Mouse (Mus musculus): ENCODE results near the gene Idh3g.

Idh3g gene

DNA sequence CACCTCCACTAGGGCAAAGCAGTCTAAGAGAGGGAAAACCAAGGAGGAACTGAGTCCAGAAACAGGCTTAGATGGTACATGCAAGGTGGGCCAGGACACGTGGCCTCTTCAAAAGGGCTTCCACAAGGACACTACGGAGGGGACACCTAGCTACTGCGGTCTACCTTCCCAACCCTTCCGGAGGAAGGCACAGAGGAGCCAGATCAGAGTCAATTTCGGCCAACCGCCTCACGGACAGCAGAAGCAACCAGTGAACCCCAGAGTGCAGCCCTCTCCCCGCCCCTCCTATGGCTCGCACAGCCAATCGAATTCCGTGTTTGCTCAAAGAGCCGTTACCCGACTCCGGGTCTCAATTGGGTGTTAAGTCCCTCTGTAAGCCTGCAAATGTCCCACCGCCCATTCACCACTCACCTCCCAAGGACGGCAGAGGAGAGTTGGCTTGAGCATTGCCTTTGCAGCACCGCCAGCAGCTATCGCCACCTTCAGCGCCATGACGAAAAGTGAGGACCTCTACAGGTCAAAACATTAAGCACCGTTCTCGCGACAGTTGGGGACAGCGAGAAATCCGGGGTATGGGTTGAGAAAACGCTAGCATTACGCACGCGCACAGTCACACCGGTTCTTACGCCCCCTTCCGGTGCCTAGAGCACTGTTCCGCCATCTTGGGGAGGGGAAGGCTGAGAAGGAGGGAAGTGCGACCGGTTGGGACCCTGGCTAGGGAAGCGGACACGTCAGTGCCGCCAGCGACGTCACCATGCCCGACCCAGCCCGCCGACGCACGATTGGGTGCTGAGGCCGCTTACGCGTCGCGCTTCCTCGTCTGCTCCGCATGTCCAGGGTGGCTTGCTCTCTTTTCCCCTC, at the start of gene Idh3g, which contains the start of gene Ssr4:
TSS of gene Idh3g (minus strand) at position 534 of the 861 bp plus-strand sequence.
TSS of gene Ssr4 (plus strand) at position 665 of the 861 bp plus-strand sequence.
- peak; percentile 96 for DNase-seq

DNA sequence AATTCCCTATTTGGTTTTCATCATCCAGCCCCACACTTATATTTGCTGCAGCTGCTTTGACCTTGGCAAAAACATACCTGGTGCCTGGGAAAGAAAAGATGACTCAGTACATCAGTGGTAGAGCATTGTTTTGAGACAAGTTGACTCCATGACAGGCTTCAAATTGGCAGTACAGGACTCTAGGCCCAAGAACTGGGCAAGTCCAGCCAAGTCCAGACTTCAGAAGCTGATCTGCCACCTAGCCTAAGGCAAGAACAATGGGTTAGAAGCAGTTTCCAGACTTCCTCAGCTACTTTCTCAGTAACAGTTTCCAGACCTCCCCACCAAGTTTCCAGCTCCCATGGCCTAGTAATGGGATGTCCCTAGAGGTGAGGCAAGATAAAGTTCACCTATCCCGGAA, 49.0 kb upstream of the Idh3g start:
- DNase-seq = no peak

- peak; percentile 63 for DNase-seq
These were observed 37.8 kb upstream of the Idh3g start, which contains the start of gene Pdzd4 for GRCm38 (mm10) chrX:73824185-73825151. Gene Pdzd4 (minus strand): TSS chrX:73824969.

DNA sequence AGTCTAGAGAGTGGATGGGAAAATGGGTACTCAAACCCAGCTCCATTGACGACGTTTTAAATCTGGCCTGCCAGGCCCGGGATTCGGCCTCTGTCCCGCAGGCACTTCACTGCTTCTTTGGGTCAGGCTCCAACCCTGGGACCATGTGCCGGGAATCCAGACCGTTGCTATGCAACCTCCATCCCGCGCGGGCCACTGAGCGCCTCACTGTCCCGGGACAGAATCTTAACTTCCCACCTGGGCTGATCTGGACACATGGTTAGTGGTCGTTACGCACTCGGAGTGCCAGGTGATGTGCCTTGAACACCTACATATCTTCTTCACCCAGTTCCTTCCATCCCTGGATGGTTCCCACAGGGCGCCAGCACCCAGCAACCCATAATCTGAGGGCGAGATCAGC, 37.0 kb upstream of the Idh3g start:
- DNase-seq = no peak

DNA sequence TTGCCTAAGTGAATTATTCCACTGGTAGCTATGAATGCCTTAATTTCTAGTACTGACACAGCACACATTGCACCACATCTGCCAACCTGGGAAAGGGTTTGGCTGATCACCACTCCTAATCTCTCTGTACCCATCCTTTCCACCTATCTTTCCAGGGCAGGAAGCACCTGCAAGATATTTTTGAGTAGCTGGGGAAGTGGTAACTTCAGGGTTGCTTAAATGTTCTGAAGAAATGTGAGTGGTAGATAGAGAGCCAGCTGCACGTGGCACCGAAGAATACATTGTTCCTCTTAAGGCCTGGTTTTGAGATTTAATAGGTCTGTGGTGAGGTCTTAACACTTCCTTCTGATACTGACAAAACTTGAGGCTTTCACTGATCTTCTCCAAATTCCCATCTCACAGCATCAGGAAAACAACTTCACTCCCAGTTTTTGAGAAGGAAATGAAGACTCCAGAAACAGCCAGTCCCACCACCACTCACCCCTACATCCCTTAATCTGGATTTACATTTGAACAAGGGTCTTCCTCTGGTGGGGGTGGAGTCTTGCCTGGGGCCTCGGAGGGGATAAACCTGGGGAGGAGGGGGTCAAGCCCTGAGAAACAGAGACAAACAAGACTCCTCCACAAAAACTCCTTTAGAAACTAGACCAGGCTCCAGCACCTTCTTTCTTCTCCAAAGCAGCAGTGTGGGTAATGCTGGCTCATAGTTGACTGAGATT, 30.1 kb upstream of the Idh3g start:
- no peak for DNase-seq

- no peak for DNase-seq
These were observed 28.4 kb upstream of the Idh3g start for GRCm38 (mm10) chrX:73815072-73815471.

DNA sequence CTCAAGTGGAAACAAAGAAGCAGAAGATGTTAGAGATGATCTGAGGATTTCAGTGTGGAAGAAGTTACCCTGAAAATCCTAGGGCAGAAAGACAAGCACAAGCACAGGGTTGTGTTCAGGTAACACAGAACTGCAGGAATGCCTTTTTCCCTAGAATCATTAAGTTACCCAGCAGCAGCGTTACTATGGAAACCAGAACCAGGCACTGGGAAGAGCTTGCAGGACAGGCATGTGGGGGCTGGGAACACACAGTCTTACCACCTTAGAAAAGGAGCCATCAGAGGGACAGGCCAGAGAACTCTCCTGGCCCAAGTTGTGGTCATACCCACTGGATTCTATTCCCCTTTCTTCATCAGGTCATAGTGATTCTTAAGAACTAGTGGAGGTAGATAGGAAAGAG, 19.1 kb upstream of the Idh3g start:
- no peak for DNase-seq

DNA sequence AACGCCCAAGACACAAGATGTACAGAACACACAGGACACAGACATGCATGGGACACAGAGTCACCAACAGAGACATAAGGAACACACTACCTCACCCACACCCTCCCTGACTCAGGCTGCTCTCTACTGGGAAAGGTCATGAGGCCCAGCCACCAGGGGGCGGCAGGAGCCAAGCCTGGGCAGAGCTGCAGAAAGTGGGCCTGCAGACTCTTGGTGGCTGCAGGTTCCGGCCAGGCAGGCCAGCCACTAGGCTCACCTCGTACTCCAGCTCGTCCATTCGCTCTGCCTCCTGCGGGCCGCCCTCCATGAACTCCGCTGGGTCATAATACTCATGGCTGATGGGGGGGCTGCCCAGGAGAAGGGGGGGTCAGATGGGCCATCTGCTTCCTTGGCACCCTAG, 11.8 kb upstream of the Idh3g start:
- peak; percentile 45 for DNase-seq

DNA sequence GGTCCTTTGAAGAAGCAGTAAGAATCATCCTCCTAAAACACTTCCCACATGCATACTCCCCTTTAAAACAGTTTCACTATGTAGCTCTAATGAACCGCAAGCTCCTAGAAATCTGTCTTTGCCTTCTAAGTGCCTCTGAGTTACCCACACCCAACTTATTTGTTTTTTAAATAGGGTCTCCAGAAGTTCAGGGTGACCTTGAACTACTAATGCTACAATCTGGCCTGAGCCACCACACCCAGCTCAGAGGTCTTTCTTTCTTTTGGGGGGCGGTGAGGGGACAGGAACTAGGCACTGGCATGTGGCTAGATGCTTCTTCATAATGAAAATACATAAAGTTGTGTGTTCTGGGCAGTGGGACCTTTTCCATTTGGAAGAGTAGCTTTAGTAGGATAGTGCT, 10.8 kb upstream of the Idh3g start:
- DNase-seq = no peak

GRCm38 (mm10) chrX:73793505-73793904, 6.8 kb upstream of the Idh3g start:
- no peak for DNase-seq

GRCm38 (mm10) chrX:73793039-73793438, 6.3 kb upstream of the Idh3g start:
- no peak for DNase-seq

DNA sequence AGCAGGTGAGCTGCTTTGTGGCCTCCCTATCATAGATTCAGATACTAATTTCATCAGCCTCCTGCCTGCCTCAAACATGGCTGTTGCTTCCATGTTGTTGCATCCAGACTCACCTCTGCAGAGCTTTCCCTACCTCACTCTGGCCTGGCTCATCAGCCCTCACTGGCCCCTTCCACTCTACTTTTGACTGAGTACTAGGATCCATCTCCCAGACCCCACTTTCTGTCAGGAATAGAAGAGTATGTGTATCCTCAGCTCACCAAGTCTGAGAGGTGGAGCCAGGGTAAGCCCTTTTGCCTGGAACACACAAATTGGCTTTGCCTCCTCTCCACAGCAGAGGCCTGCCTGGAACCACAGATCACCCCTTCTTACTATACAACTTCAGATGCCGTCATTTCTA, 1.8 kb upstream of the Idh3g start:
- no peak for DNase-seq

GRCm38 (mm10) chrX:73787225-73787558, 495 bp upstream of the Idh3g start:
- DNase-seq = no peak

- DNase-seq = no peak
These were observed 1.0 kb downstream of the Idh3g start for GRCm38 (mm10) chrX:73785666-73786065.

- no peak for DNase-seq
These were observed 4.5 kb downstream of the Idh3g start for GRCm38 (mm10) chrX:73782227-73782626.

DNA sequence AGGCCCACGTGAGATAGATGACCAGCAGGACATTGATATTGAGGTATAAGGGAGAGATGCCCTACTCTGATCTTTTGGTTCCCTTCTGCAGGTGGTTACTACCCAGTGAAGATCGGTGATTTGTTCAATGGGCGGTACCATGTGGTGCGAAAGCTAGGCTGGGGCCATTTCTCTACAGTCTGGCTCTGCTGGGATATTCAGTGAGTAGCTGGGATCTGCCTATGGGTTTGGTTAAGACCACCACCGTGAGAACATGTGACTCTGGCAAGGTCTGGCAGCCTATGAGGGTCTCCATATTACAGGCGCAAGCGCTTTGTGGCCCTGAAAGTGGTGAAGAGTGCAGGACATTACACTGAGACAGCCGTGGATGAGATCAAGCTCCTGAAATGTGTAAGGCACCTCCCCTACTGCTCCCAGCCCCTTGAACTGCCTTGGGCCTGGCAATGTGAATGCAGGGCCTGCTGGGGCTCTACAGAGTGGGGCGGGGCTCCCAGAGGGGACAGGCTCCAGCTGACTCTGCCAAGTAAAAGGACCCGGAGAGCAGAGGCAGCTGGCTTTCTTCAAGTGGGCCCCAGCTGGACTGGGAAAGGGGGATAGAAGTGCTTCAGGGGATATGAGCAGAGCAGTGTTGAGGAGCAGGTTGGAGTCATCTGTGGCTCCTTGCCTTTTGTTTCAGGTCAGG, 11.8 kb downstream of the Idh3g start:
- DNase-seq = no peak

DNA sequence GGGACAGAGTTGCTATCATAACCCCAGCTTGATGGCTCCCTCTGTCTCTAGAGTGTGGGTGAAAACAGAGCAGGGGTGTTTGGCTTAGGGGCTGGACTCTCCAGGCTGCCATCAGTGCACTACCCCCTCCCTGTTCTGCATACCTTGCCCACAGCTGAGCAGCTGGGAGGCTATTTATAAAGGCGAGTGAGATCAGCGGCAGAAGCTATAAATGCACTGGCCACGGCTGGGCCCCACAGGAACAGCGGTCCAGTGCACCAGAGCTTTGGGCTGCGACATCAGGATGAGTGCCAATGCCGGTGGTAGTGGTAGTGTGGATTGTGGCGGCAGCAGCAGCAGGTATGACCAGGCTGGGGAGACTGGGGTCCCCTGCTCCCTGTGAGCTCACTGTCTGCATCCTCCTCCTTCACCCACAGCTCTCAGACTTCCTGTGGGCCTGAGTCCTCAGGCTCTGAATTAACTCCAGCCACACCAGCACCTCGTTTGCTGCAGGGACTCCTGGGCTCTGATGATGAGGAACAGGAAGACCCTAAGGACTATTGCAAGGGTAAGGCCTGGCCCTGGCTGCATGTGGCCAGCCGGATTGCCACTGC, 12.4 kb downstream of the Idh3g start, which contains the start of gene Srpk3:
TSS of gene Srpk3 (plus strand) at position 238 of the 593 bp plus-strand sequence.
- DNase-seq = peak; percentile 52

- DNase-seq = no peak
These were observed 19.4 kb downstream of the Idh3g start for GRCm38 (mm10) chrX:73767267-73767666.

DNA sequence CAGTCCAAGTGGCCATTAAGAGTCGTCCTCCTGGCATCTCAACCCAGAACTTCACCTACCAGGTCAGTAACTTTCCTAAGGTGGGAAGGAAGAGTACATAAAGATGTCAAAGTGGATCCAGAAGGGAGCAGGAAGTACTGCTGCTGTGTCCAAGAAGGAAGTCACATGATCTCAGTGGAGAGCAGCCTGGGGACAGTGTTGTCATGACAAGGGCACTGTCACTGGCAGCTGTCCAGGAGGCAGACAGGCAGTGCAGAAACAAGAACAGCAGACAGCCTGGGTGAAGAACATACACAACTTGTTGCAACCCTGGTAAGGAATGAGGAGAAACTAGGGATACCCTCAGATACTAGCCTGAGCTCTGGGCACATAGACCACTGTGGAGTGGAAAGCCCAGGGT, 21.4 kb downstream of the Idh3g start:
- DNase-seq = peak; percentile 70

DNA sequence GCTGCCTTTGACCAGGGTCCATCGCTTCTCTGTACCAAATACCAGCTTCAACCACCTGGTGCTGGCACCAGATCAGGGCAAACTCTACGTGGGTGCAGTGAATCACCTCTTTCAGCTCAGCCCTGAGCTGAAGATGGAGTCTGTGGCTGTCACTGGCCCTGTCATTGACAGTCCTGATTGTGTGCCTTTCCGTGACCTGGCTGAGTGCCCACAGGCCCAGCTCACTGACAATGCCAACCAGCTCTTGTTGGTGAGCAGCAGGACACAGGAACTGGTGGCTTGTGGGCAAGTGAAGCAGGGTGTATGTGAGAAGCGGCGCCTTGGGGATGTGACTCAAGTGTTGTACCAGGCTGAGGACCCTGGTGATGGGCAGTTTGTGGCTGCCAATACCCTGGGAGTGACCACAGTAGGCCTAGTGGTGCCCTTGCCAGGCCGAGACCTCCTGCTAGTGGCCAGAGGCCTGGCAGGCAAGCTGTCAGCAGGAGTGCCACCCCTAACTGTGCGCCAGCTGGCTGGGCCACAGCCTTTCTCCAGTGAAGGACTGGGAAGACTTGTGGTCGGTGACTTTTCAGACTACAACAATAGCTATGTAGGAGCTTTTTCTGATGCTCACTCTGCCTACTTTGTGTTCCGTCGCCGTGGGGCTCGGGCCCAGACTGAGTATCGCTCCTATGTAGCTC, 27.9 kb downstream of the Idh3g start:
- DNase-seq = peak; percentile 63

Measured in layer of hippocampus, adult 9-11 months (tissue).